Mouse (Mus musculus) cerebellum, adult 18-20 months (tissue): ENCODE results near the gene Prdm9.

Experiments
- DNase-seq, 2 experiments: peaks; one replicate each; pipeline ENCODE4 v3.0.0; 2021

Gene Prdm9

DNA sequence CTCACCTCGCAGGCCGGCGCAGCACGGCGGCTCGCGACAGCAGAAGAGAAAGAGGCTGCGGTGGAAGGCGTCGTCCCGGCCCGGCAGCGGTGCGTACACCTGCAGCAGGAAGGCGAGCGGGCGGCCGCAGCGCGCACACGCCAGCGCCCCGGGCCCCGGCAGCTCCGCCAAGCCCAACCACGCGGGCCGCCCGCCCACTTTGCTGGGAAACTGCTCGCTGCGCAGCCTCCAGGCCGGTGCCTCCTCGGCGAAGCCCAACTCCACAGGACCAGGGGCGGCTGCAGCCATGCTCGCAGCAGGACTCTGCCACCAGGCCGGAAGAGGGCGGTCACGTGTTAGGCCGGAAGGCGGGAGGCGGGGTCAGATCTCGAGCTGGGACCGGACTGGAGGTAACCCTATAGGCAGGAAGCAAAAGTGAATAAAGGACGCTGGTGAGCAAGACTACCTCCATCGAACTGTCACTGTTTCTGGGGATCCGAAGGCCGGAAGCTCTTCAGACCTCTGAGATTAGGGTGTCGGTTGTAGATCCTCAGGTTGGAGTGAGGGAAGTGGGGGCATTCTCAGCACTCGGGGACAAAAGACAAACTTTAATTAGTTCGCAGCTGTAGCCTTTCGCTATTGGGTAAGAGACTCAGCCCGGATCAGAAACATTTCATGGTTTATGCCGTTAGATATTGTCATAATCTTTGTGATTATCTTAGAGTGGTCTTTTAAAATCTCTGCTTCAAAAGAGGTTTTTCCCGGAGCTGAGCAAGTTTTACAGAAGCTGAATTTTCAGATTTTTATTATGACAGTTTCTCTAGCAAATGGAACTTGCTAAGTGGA is 37.0 kb downstream of the Prdm9 start, which contains the start of gene Pdcd2:
Pdcd2 (minus strand) TSS at position 316 of the 825 bp plus-strand sequence.
- peak; percentile 95 to 96 for DNase-seq

DNA sequence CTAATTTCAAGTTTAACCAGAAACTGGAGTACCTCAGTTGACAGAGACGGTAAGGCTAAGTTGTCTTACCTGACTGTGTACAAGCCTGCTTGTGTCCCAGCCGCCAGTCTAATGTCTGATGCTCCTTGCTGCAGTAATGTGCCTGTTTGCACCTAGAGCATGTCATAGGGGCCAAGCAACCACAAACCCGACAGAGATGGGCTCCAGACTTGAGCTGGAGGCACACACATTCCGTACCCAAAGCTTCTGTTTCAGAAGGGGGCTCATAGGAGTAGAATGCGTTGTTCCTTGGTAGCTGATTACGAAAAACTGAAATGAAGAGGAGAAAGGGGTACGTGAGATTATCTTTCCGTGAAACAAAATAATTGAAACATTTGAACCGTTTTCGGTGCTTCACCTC is 37.9 kb downstream of the Prdm9 start:
- peak in 1 of 2 experiments; percentile 15 for DNase-seq

GRCm38 (mm10) chr17:15518766-15519165 is 45.4 kb downstream of the Prdm9 start:
- no peak for DNase-seq

- no peak for DNase-seq
Observed at GRCm38 (mm10) chr17:15518186-15518585, 46.0 kb downstream of the Prdm9 start.

GRCm38 (mm10) chr17:15517776-15518175 is 46.4 kb downstream of the Prdm9 start:
- no peak for DNase-seq

DNA sequence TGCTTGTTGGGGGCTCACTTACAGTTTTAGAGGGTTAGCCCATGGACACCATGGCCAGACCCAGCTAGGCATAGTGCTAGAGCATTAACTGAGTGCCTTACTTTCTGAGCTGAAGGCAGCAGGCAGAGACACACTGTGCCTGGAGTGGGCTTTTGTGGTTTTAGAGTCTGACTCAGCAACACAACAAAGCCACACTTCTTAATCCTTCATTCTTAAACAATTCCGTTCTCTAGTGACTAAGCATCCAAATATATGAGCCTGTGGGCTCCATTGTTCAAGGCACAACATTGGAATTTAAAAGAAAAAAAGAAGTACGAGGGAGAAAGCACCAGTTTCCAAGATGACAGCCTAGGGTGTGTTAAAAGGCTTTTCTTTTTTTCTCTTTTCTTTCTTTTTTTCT is 53.5 kb downstream of the Prdm9 start:
- no peak for DNase-seq

DNA sequence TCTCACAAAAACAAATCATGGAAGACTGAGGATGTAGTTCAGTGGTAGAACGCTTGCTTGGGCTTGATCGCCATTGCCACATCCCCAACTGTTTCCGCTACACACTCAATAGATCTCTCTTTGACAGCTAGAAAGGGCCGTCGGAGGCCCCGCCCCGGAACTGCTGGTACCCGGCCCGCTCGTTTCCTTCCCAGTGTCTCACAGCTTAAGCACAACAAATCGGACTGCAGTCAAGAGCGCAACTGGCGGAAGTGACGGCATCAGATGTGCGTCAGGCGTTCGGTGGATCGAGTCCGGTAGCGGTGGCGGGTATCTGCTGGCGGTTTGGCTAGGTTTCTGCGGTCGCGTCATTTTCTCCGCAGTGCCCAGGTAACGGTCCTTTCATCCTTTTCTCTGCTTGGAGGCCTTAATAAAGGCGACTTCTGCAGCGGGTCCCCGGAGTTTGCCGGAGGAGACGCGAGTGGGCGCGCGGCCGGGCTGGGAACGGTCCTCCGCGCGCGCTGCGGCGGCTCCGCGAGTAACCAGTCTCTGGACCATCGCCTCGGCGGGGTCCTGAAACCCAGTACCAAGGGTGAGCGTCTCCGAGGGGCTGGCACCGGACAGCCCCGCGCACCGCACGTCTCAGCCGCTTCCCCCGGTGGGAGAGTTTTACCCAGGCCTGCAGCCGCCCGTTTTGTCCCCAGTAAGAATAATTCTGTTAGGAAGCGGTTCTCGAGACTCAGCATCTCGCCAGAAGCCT is 64.3 kb downstream of the Prdm9 start, which contains the start of the genes Psmb1 and Tbp:
Psmb1 (minus strand) TSS at position 96 of the 739 bp plus-strand sequence.
Tbp (plus strand) TSS at position 233 of the 739 bp plus-strand sequence.
- peak; percentile 97 to 98 for DNase-seq

DNA sequence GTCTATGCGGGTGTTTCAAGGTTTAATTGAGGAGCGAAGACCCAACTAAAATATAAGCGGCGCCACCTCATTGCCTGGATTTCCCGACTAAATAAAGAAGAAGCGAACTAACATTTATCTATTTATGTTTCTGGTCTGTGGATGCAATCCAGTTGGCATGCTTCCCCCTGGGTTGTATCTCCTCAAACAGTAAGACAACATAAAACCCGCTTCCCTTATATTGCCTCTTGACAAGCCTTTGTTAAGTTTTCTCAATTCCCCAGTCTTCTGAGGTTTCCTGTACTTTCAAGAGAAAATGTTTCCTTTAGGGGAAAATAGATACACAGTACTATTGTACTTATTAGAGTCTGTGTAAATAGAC is 65.4 kb downstream of the Prdm9 start:
- DNase-seq: no peak

DNA sequence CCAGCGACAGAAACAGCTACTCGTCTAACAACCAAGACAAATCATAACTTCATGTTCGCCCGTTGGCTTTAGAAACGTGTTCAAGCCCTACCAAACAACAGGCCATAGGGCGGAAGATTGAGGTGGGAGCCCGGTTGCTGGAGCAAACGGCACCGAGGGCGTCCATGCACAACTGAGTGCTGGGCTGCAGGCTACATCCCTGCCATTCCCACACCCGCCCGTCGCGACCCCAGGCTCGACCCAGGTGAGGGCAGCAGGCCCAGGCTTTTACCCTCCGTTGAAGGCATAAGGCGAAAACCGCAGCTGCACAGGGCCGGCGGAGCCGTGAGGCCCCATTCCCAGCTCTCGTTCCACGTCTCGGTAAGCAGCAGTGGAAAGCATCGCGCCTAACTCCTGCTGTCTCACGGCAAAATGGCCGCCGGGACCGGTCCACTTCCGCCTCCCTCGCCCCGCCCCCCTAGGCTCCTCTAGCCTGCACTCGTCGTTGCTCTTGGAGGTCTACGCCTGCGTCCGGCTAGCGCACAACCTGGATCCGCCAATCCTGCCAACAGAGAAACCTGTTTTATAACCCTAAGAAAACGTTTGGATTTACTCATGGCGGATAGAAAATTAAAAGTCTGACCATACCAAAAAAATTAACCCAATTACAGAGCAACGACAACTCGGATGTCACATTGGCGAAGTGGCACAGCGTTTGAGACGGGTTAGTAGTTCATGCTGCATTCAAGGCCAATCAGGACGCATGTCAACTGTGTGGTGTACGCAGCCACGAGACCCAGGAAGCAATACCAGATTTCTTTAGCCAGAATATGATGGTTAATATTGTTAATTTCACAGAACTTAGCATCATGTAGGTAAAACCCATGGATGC is 66.0 kb downstream of the Prdm9 start:
- peak; percentile 94 to 95 for DNase-seq
